Mouse (Mus musculus): ENCODE results near the gene Rtl5. TPM values are rescaled to one million over a fixed set of nuclear protein-coding genes. Genes with fewer than 3 reads are reported as not detected.

The Rtl5 gene
- total and polyA plus RNA-seq, 3 experiments: 1.7 to 2.3 (median 2.1) TPM

DNA sequence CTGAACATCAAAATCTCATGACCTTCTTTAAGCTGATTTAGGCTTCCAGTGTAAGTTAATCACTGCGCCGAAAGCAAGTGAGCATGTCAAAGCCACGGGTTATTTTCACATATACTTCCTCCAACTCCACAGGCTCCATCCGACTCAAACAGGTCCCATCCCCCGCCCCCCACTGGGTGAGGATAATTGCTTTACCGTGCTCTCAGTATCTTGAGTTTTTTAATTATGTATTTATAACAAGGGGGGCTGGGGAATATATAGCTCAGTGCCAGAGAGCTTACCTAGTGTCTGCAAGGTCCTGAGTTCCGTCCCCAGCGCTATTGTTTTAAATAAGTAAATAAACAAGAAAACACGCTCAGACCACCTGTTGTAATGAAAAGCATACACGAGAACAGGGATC, 10.0 kb upstream of the Rtl5 start:
- peak in 1 of 2 experiments; percentile 5 for DNase-seq
- no peak overlapping the region for H3K9ac ChIP-seq (ENCODE audit: low read depth, low read length)
- WGBS: 74% methylated on average over 10 of the region's 10 CpGs
- H3K27me3 ChIP-seq (ENCODE audit: control insufficient read depth, insufficient read depth, low read length): no peaks in the 10 kb centered on the region
- intact Hi-C loops (cut with DNase I): no loop called here
- H3K4me1 ChIP-seq (ENCODE audit: control insufficient read depth, insufficient read depth, low read length): no peaks in the 10 kb centered on the region
- no peaks in the 10 kb centered on the region for H3K36me3 ChIP-seq (ENCODE audit: control insufficient read depth, insufficient read depth, low read length)
- no peaks in the 10 kb centered on the region for H3K79me2 ChIP-seq (replicated peaks; ENCODE audit: control insufficient read depth, insufficient read depth, low read length)
- no peak overlapping the region for H3K4me3 ChIP-seq
- TF ChIP-seq CTCF (IDR thresholded peaks at IDR 0.05) (no peak), POLR2A (IDR thresholded peaks at IDR 0.05; ENCODE audit: insufficient read depth, low read depth, low read length) (no peak), EP300 (IDR thresholded peaks at IDR 0.05; ENCODE audit: insufficient read depth, low read depth, low read length) (no peak)
- H3K27ac ChIP-seq: no peak overlapping the region

DNA sequence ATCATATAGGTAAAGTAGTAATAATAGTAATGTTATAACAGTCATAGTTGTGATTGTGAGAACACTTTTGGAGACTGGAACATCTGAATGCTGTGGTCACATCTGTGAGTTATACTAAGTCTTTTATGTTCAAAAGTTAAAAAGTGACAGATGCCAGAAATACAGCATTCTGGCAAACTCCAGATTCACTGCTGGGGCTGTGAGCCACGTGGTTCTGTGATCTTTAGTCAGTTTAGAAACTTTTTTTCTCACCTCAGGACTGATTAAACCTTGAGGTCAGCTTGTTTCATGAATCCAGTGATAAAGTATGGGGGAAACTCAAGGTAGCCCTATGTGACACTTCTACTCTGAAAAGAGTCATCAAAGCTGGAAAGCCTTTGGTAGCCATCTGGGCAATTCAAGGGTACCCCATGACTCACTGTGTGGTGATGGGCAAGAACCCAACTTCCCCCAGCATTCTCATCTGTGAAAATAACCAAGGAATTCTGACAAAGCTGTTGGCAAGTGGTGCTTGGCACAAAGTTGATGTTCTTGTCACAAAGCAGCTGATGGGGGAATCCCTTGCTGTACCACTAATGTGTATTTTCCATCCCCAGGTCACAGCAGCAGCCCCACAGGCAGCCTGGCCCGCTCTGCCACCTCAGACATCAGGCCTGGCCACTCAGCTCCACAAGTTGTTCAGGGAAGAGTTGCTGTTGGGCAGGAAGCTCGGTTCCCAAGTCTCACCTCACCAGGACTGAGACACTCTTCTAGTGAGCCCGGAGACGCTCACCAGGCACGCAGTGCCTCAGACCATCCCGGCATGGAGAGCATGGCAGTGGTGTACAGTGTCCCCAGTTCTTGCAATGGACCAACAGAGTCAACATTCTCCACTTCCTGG, 6.0 kb upstream of the Rtl5 start:
- H3K27me3 ChIP-seq (ENCODE audit: control insufficient read depth, insufficient read depth, low read length): no peaks in the 10 kb centered on the region
- H3K79me2 ChIP-seq (replicated peaks; ENCODE audit: control insufficient read depth, insufficient read depth, low read length): no peaks in the 10 kb centered on the region
- no peaks in the 10 kb centered on the region for H3K4me1 ChIP-seq (ENCODE audit: control insufficient read depth, insufficient read depth, low read length)
- 82% methylated on average over 7 of the region's 7 CpGs for WGBS
- no peak for DNase-seq
- H3K36me3 ChIP-seq (ENCODE audit: control insufficient read depth, insufficient read depth, low read length): no peaks in the 10 kb centered on the region
- TF ChIP-seq POLR2A (IDR thresholded peaks at IDR 0.05; ENCODE audit: insufficient read depth, low read depth, low read length) (no peak), CTCF (IDR thresholded peaks at IDR 0.05) (no peak)
- no peak overlapping the region for H3K4me3 ChIP-seq
- H3K9ac ChIP-seq (ENCODE audit: low read depth, low read length): no peak overlapping the region
- intact Hi-C loops (cut with DNase I): no loop called here
- no peak overlapping the region for H3K27ac ChIP-seq

DNA sequence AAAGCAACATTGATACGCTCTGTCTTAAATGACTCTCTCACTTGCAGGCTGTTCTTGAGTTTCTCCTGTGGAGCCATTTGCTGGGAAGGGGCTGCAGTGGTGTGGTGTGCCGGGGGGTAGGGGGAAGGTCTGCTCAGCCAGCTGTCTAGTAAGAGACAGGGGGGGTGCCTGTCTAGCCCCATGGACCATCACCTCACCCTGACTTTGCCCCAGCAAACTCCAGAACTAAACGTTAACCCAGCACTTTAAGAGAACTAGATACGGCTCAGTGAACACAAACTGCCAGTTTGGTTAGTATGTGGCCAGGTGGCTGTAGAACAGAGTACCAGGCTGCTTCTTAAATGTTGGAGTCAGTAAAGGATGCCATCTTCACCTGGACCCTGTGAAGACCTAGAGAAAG, 4.1 kb upstream of the Rtl5 start:
- 71% methylated on average over 4 of the region's 4 CpGs for WGBS
- Histone ChIP-seq H3K4me1 (ENCODE audit: control insufficient read depth, insufficient read depth, low read length) (0 out of 2 replicates have a peak, but pooled peaks cover 1% of the 10 kb centered on the region), H3K36me3 (ENCODE audit: control insufficient read depth, insufficient read depth, low read length) (no peaks in the 10 kb centered on the region), H3K79me2 (replicated peaks; ENCODE audit: control insufficient read depth, insufficient read depth, low read length) (no peaks in the 10 kb centered on the region), H3K27me3 (ENCODE audit: control insufficient read depth, insufficient read depth, low read length) (no peaks in the 10 kb centered on the region), H3K27ac (no peak overlapping the region), H3K4me3 (no peak overlapping the region), H3K9ac (ENCODE audit: low read depth, low read length) (no peak overlapping the region)
- TF ChIP-seq POLR2A (IDR thresholded peaks at IDR 0.05; ENCODE audit: insufficient read depth, low read depth, low read length) (no peak), EP300 (IDR thresholded peaks at IDR 0.05; ENCODE audit: insufficient read depth, low read depth, low read length) (no peak), CTCF (IDR thresholded peaks at IDR 0.05) (no peak)
- intact Hi-C loops (cut with DNase I): no loop called here
- DNase-seq: no peak

DNA sequence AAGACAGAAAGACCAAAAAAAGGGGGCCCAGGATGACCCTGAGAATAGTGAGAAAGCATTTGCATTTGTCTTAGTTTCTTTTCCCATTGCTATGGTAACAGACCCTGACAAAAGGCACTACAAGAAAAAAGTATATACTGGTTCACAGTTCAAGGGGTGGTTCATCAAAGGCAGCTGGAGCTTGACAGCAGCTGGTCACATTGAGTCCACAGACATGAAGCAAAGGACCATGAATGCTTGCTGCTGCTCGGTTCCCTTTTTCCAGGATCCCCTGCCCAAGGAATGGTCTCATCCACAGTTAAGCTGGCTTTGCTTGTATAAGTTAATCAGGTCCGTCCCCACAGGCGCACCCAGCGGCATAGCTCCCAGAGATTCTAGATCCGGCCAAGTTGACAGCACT, 3.3 kb upstream of the Rtl5 start:
- DNase-seq: no peak
- peaks cover 1% of the 10 kb centered on the region; the same call in 1 of the 2 replicates for H3K4me1 ChIP-seq (ENCODE audit: control insufficient read depth, insufficient read depth, low read length)
- H3K79me2 ChIP-seq (replicated peaks; ENCODE audit: control insufficient read depth, insufficient read depth, low read length): no peaks in the 10 kb centered on the region
- no peak overlapping the region for H3K9ac ChIP-seq (ENCODE audit: low read depth, low read length)
- no peak overlapping the region for H3K27ac ChIP-seq
- no peak overlapping the region for H3K4me3 ChIP-seq
- 79% methylated on average over 5 of the region's 5 CpGs for WGBS
- intact Hi-C loops (cut with DNase I): loop anchor here (5.0 kb wide), 1 partner anchor 43 kb away; the partner anchor contains the start of gene Pin4
- H3K36me3 ChIP-seq (ENCODE audit: control insufficient read depth, insufficient read depth, low read length): no peaks in the 10 kb centered on the region
- TF ChIP-seq POLR2A (IDR thresholded peaks at IDR 0.05; ENCODE audit: insufficient read depth, low read depth, low read length): no peak
- no peak for TF ChIP-seq CTCF (IDR thresholded peaks at IDR 0.05)
- TF ChIP-seq EP300 (IDR thresholded peaks at IDR 0.05; ENCODE audit: insufficient read depth, low read depth, low read length): no peak
- no peaks in the 10 kb centered on the region for H3K27me3 ChIP-seq (ENCODE audit: control insufficient read depth, insufficient read depth, low read length)

DNA sequence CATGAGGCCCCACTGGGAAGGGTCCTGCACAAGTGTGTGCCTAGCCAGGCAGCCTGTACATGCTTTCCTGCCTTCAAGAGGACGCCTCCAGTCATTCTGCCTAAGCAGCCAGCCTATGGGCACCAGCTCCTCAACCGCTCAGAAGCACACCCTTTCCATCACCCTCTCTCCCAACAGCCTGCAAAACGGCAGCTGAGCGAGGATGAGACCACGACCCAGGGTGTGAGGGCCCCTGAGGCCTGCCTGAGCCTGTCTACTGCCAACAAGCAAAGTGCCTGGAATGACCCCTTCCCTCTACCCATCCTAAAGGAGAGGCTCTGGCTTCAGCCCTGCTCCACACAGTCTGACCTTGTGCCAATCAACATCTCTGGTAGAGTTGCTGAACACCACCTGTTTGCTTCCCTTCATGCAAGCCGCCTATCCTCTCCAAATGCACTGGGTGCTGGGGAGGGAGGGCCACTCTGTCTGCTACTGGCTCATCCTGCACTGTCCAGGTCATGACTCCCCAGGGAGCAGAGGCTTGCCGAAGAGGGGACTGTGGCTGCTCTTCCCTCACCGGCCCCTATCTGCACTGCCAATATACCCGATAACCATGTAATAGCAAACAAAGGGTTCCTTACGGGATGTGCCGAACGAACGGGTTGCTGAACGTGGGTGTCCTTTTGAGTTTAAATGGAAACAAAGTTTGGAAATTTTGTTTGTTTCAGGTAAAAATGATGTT, 2.7 kb upstream of the Rtl5 start:
- Histone ChIP-seq H3K27me3 (ENCODE audit: control insufficient read depth, insufficient read depth, low read length) (no peaks in the 10 kb centered on the region), H3K27ac (no peak overlapping the region), H3K4me1 (ENCODE audit: control insufficient read depth, insufficient read depth, low read length) (peaks cover 1% of the 10 kb centered on the region; the same call in 1 of the 2 replicates), H3K36me3 (ENCODE audit: control insufficient read depth, insufficient read depth, low read length) (no peaks in the 10 kb centered on the region), H3K4me3 (no peak overlapping the region), H3K79me2 (replicated peaks; ENCODE audit: control insufficient read depth, insufficient read depth, low read length) (no peaks in the 10 kb centered on the region), H3K9ac (ENCODE audit: low read depth, low read length) (no peak overlapping the region)
- DNase-seq: peak in 1 of 2 experiments; percentile 12
- WGBS: 88% methylated on average over 14 of the region's 14 CpGs
- intact Hi-C loops (cut with DNase I): loop anchor here (5.0 kb wide), 1 partner anchor 44 kb away; the partner anchor contains the start of gene Pin4
- TF ChIP-seq CTCF (IDR thresholded peaks at IDR 0.05): no peak
- no peak for TF ChIP-seq EP300 (IDR thresholded peaks at IDR 0.05; ENCODE audit: insufficient read depth, low read depth, low read length)
- no peak for TF ChIP-seq POLR2A (IDR thresholded peaks at IDR 0.05; ENCODE audit: insufficient read depth, low read depth, low read length)
